16 mouse cellular contexts compared by ENCODE assay signal in the genomic region with DNA sequence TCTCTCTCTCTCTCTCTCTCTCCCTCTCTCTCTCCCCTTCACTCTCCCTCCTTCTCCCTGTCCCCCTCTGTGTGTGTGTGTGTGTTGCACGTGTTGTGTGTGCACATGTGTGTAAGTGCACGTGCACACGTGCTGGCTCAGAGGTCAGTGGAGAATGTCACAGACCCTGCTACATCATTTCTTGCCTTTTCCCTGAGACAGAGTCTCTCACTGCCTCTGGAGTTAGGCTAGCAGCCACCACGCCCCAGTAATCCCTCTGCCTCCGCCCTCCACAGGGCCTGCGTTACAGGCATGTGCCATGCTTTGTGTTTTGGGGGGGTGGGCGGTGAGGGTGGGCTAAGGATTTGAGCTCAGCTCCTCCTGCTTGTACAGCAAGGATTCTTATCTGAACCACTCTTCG.
"Had no signal": no experiment of that assay in that cellular context is flagged by ENCODE, and none has a peak within 500 bp of the region (broad histone marks: within the 10 kb centered on the region; RNA-seq: fewer than 3 reads in every experiment).

No protein-coding gene starts in this region.

- H3K9ac ChIP-seq: liver, embryonic 14.5 days had no signal

- H3K4me2 ChIP-seq: liver, embryonic 11.5 days; midbrain, embryonic 11.5 days had no signal

- H3K4me3 ChIP-seq: layer of hippocampus, adult 2 months had no signal

- DNase-seq: kidney, adult 18-20 months; kidney, adult 9 months; kidney, postnatal 25 days; layer of hippocampus, adult 9-11 months; lung, adult 2 months; lung, postnatal 14 days; lung, postnatal 4 days; midbrain, embryonic 14.5 days; thymus, adult 2 months; thymus, postnatal 14 days; thymus, postnatal 4 days had no signal

- H3K27ac ChIP-seq: liver, embryonic 14.5 days; stomach, postnatal 0 days had no signal
